Mouse (Mus musculus): ENCODE measurements around the gene Muc1.

Gene Muc1

DNA sequence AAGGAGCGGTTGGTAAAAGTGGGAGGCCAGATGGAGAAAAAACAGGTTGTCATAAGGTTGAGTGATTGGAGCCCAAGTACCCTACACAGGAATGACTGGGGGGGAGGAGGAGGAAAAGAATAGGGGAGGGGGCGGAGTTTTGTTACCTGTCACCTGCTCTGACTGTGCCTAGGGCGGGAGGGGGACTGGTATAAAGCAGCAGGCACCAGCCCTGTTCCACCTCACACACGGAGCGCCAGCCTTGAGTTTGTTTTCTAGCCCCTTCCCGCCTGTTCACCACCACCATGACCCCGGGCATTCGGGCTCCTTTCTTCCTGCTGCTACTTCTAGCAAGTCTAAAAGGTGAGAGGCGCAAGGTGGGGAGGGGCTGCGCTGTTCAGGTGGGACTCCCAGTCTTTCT, at the start of gene Muc1:
Gene Muc1 (plus strand): TSS at position 222 of the 400 bp plus-strand sequence.
- in situ Hi-C loops (cut with MboI; ENCODE audit: unreplicated experiment in 2 of 2): loop anchor here in 1 of 2 experiments (10.0 kb wide), 1 partner anchor 284 kb away; no protein-coding TSS in a partner anchor

DNA sequence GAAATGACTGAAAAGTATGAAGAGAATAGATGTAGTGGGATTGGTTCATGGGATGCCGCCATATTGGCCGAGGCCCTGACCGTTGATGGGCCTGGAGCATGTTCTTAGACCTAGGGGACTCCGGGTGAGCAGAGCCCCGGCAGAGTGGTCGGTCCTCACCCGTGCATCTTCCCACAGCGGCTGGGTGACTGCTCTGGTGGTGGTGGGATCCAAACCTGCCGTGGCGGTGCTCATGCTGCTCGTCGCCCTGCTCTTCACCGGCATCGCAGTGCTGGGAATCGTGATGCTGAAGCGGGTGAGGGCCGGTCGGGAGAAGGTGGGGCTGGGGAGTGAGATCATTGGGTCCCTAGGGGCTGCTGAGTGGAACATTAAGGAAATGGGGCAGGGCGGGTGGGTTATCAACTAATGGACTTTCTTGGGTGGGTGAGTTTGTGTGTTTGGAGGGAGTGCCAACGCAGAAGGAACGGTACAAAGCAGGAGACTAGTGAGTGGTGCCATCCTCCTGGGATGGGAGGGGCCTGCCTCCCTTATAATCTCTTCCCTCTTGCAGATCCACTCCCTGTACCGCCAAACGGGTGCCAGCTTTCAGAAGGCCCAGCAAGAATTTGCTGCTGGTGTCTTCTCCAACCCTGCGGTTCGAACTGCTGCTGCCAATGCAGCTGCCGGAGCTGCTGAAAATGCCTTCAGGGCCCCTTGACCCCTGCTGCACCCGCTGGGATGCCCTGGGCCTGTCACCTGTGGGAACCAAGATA, 46.9 kb upstream of the Muc1 start:
- in situ Hi-C loops (cut with MboI; ENCODE audit: unreplicated experiment in 2 of 2): no loop called here

DNA sequence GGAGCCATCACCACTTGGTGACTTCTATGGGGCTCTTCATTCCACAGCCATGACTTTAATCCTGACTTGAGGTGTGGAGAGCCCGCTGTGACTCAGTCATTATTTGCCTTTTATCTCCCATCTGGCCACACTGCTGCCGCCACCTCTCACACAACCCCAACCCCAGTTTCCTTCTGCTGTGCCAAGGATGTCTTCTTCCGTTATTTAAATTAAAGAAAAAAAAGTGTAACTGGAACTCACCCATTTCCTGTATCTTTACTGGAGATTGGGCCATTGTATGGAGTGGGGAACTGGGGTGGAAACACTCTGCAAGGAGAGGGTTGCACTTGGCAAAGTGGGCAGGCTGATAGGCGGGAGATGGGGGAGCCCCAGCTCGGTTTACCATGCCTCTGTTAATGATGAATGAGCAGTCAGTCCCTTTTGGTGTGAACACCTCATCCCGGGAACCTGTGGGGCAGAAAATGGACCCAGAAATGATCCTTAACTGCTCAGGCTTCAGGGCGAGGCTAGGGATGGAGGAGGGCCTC, 46.3 kb upstream of the Muc1 start:
- in situ Hi-C loops (cut with MboI; ENCODE audit: unreplicated experiment in 2 of 2): no loop called here

DNA sequence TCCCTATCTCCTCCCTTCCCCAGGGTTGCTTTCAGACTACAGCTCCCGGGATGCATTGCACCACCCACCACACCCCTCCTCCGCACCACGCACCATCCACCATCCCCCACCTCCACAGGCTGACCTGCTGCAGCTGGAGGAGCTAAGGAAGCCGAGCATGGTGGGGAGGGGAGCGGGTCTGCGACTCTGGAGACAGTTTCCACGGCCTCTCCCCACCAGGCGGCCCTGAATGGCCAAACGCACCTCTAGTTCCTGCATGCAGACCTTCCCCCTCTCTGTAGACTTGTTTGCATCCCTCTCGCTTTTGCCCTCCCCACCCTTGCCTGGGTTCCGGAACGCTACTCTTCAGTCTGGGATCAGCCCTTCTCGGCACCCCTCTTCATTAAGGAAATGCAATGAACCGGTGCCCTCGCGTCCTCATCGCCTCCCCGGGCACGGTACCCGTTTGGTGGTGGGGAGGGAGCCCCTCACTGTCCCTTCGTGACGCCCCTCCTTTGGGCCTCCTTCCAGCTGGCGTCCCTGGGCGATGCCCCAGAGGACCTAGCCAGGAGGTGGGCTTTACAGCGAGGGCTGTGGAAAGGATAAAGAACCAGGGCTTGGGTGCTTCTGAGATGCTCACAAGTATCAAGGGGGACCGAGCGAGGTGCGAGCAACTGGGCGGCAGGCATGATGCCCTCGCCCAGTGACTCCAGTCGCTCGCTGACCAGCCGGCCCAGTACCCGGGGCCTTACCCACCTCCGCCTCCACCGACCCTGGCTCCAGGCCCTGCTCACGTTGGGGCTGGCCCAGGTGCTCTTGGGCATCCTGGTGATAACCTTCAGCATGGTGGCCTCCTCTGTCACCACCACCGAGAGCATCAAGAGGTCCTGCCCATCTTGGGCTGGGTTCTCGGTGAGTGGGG, 45.5 kb upstream of the Muc1 start, which contains the start of gene Fam189b:
Gene Fam189b (plus strand): TSS at position 86 of the 901 bp plus-strand sequence.
- in situ Hi-C loops (cut with MboI; ENCODE audit: unreplicated experiment in 2 of 2): no loop called here

DNA sequence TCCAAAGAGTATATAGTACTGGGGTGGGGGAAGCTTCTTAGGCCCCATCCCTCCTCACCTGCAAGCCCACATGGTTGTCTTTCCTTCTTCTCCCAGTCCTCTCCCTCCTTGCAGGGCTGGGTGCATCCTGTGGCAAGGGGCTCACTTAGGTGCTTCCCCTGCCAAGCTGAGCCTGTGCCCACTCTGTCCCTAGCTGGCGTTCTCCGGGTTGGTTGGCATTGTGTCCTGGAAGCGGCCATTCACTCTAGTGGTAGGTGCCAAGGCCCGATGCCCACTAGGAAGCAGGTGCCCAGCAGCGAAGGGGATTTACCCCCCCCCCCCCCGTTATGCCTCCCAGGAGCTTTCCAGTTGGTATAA, 44.9 kb upstream of the Muc1 start:
- in situ Hi-C loops (cut with MboI; ENCODE audit: unreplicated experiment in 2 of 2): no loop called here

DNA sequence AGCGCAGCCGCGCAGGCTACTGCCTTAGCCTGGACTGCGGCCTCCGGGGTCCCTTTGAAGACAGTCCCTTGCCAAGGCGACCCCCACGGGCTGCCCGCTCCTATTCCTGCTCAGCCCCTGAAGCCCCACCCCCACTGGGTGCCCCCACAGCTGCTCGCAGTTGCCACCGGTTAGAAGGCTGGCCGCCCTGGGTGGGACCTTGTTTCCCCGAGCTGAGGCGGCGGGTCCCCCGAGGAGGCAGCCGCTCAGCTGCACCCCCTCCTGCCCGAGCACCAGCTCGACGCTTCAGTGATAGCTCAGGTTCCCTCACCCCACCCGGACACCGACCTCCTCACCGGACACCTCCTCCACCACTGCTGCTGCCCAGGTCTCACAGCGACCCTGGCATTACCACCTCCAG, 41.7 kb upstream of the Muc1 start:
- in situ Hi-C loops (cut with MboI; ENCODE audit: unreplicated experiment in 2 of 2): no loop called here

DNA sequence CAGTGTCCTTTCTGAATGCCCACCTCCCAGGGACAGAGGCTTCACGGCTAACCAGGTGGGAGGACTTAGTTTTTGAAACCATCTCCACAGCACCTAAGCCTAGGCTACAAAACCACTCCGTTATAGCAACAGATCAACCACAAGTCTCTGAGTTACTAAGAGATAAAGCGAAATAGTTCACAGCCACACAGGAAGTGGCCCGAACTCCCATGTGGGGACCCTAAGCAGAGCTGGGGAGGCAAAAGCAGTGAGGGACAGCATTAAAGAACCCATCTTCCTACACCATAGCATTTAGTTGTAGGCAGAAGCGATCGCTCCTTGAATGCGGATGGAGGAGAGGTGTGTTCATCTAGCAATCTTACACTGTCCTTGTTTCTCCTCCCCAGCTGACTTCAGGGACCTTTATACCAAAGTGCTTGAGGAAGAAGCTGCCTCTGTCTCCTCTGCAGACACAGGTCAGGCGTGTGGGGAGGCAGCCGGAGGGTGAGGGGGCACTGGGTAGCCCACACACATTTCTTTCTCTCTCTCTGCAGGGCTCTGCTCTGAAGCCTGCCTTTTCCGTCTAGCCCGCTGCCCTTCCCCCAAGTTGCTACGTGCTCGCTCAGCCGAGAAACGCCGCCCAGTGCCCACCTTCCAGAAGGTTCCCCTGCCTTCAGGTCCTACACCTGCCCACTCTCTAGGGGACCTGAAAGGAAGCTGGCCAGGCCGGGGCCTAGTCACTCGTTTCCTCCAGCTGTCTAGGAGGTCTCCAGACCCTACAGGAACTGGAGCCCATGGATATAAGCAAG, 41.0 kb upstream of the Muc1 start:
- in situ Hi-C loops (cut with MboI; ENCODE audit: unreplicated experiment in 2 of 2): no loop called here

DNA sequence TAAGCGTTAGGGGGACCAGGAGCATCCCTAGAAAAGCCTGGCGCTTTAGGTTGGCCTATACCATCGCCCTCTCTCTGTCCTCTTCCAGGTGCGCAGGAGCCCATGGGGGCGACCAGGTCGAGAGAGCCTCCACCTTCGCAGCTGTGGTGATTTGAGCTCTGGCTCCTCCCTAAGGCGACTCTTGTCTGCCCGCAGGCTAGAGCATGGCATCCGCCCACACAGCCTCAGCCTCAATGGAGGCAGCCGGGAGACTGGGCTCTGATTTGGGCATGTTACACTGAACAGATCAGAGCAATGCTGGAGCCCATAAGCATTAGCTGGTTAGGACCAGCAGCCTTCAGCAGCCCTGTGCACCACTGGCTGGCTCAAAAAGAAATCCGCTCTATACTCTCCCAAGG, 40.4 kb upstream of the Muc1 start:
- in situ Hi-C loops (cut with MboI; ENCODE audit: unreplicated experiment in 2 of 2): no loop called here

DNA sequence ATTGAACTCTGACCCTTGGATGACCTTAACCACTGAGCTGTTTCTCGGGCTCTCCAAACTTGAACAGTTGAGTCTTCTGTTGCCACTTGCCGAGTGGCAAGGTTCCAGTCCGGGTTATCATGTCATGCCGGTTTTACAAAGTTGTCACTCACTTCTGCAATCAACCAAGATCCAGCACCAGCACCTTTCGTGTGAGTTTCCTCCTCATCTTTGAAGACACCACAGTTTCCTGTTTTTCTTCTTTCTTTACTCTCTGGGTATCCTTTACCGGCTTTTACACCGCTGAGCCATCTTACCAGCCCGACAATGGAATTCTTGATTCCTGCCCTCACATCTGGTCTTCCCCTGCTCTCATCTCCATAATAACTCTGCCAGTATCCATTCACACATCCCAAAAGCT, 38.4 kb upstream of the Muc1 start:
- in situ Hi-C loops (cut with MboI; ENCODE audit: unreplicated experiment in 2 of 2): loop anchor here in 1 of 2 experiments (10.0 kb wide), 1 partner anchor 246 kb away; no protein-coding TSS in a partner anchor

DNA sequence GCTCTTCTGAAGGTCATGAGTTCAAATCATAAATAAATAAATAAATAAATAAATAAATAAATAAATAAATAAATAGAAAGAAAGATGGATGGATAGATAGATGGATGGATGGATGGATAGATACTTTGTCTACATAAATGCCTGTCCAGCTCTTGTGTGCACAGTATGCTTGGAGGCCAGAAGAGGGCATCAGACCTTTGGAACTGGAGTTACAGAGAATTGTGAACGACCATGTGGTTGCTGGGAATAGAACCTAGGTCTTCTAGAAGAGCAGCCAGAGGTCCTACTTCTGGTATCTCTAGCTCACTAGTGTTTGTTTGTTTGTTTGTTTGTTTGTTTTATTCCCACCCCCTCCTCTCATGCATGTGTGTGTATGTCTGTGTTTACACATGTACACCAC, 35.5 kb upstream of the Muc1 start:
- in situ Hi-C loops (cut with MboI; ENCODE audit: unreplicated experiment in 2 of 2): loop anchor here in 1 of 2 experiments (10.0 kb wide), 1 partner anchor 249 kb away; no protein-coding TSS in a partner anchor

DNA sequence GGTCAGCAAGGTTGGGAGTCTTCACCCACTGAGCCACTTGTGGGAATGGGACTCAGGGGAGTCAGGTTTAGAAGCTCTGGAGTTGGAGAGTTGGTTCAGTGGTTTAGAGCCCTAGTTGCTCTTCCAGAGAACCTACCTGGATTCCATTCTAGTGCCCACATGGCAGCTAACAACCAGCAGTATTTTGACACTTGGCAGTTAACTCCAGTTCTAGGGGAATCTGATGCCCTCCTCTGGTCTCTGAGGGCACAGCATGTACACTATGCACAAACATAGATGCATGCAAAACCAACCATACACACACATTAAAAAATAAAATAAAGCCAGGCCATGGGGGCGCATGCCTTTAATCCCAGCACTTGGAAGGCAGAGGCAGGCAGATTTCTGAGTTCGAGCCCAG, 35.0 kb upstream of the Muc1 start:
- in situ Hi-C loops (cut with MboI; ENCODE audit: unreplicated experiment in 2 of 2): loop anchor here in 1 of 2 experiments (10.0 kb wide), 1 partner anchor 249 kb away; no protein-coding TSS in a partner anchor

DNA sequence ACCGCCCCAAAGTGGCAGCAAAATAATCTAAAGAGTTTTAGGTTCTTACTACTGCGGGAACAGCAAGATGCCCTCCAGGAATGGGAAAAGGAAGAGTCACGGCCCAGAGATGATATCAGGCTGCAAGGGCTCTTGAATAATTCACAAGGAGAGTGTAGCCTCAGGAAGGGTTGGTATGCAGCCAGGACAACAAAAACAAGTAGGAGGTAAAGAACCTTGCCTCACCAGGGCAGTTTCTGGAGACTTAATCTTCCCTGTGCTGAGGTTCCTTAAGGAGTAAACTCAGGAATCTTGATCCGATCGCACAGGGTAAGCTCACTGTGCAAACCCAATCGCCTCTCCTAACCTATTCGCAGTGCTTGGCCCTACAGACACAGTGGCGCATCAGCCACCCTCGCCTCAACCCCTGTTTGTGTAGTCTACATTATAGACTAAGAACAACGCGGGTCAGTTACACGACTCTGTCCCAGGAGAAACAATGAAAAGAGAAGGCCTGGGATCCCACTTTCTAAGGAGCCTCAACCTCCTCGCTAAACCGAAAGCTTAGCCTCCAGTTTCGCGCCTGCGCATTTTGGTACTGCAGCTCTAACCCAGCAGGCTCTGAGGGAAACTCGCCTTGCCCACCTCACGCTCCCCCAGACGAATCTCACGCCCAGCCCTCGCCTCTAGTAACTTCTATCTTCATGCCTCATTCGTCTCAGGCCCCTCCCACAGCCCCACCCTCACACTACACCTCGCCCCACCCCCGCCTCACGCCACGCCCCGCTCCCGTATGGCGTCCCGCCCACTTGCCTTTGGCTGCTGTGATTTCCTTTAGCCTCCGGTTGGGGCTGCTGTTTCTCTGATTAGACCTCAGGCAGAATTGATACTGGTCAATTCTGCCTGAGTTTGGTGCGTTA, 32.6 kb upstream of the Muc1 start:
- in situ Hi-C loops (cut with MboI; ENCODE audit: unreplicated experiment in 2 of 2): loop anchor here in 1 of 2 experiments (5.0 to 10.0 kb wide), 2 partner anchors 34 to 251 kb away; partner anchors contain the start of genes Clk2 and Hcn3

DNA sequence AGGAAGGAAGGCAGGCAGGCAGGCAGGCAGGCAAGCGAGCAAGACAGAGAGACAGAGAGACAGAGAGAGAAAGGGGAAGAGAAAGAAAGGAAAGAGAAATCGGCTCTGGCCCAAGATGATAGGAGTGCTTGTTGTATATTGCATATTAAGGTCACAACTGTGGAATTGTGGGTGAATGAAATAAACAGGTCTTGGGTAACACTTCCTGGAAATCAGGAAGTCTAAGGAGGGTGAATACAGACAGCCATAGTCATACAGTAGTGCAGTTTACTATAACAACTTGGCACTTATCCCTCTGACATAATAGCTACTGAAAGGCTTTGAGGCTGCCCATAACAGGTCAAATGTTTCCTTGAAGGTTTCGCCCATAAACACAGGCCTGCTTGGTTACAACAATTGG, 29.0 kb upstream of the Muc1 start:
- in situ Hi-C loops (cut with MboI; ENCODE audit: unreplicated experiment in 2 of 2): loop anchor here in 1 of 2 experiments (5.0 to 25.0 kb wide), 3 partner anchors 38 to 513 kb away; partner anchors contain the start of genes Clk2, Hcn3 and Khdc4

DNA sequence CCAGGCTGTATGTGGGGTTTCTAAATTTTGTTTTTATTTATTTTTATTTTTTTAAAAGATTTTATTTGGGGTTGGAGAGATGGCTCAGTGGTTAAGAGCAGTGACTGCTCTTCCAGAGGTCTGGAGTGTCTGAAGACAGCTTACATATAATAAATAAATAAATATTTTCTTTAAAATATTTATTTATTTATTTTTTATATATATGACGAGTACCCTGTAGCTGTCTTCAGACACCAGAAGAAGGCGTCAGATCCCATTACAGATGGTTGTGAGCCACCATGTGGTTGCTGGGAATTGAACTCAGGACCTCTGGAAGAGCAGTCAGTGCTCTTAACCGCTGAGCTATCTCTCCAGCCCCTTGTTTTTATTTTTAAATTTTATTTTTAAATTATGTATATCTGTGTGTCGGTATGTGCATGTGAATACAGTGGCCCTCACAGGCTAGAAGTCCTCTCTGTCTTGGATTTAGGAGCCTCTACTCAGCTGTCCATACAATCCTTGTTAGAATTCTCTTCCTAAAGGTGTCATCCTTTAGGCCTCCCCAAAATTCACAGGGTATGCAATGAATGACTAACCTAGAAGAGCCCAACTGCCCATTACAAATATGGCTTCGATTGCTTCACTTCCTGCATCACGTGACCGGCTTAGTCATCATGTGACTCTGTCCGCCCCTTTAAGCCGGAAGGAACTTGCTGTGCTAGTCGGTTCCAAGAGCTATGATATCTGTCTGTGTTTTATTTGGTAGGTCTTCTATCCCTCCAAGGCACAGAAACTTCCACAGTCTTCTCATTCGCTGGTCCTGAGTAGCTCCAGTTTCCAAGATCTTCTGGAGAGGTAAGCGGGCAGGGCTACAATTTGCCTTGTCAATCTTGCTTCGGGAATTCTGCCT, 26.4 kb upstream of the Muc1 start, which contains the start of gene Gba:
Gene Gba (plus strand): TSS at position 676 of the 889 bp plus-strand sequence.
- in situ Hi-C loops (cut with MboI; ENCODE audit: unreplicated experiment in 2 of 2): loop anchor here in 1 of 2 experiments (25.0 kb wide), 1 partner anchor 515 kb away; the partner anchor contains the start of gene Khdc4

DNA sequence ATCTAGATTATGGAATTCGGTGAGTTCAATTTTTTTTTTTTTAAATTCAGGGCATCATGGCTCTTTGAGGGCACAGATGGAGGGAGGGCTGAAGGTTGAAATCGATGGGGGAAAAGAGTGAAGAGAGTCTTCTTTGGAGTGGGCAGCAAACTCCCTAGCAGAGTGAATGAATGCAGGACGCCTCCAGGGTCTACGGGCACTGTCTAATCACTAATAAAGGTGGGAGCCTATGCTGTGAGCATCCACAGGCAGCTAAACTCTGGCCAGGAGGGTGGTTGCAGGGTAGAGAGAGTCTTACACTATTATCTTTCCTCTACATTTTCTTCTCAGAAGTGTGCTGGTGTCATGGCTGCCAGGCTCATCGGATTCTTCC, 25.7 kb upstream of the Muc1 start:
- in situ Hi-C loops (cut with MboI; ENCODE audit: unreplicated experiment in 2 of 2): loop anchor here in 1 of 2 experiments (25.0 kb wide), 1 partner anchor 516 kb away; the partner anchor contains the start of gene Khdc4

DNA sequence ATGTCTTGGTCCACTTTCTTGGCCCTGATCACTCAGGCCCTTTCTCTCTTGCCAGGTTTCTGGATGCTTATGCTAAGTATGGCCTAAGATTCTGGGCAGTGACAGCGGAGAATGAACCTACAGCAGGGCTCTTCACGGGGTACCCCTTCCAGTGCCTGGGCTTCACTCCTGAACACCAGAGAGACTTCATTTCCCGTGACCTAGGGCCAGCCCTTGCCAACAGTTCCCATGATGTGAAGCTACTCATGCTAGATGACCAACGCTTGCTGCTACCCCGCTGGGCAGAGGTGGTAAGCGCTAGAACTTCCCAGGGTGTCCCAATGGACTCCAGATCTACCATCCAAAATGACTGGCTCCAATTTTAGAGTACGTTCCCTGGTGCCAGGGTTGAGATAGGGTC, 22.8 kb upstream of the Muc1 start:
- in situ Hi-C loops (cut with MboI; ENCODE audit: unreplicated experiment in 2 of 2): loop anchor here (5.0 to 25.0 kb wide), 2 partner anchors 44 to 519 kb away; partner anchors contain the start of genes Clk2 (in 1 of the 2), Hcn3 (in 1 of the 2) and Khdc4 (in 1 of the 2)

DNA sequence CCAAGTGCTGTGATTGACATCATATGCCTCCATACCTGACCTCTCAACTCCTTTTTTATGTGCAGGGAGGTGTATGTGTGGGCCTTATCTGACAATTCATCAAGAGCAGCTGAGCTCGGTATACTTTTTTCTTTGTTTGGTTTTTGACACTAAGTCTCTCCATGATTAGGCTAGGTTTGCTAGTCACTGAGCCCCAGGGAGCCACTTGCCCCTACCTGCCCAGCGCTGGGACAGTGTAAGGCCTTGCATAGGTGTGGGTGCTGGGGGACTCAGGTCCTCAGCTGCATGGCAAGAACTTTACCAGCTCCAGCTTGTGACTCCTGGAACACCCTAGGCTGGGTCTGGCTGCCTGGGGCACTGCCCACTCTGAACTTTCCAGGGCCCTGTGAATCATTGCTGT, 22.2 kb upstream of the Muc1 start:
- in situ Hi-C loops (cut with MboI; ENCODE audit: unreplicated experiment in 2 of 2): loop anchor here (5.0 to 25.0 kb wide), 2 partner anchors 44 to 519 kb away; partner anchors contain the start of genes Clk2 (in 1 of the 2), Hcn3 (in 1 of the 2) and Khdc4 (in 1 of the 2)
